Mouse (Mus musculus) stomach, postnatal 0 days (tissue): Measurements from ENCODE around the gene Sim2. TPM values are rescaled to one million over a fixed set of nuclear protein-coding genes. Genes with fewer than 3 reads are reported as not detected.

ENCODE experiments used
- ATAC-seq: fragments of 200-750 bp; cut with Nextera tagmentation; 2 replicates; pipeline ENCODE4 v1.8.0; 2017; ENCODE audit not compliant: low FRiP score, low TSS enrichment
- DNase-seq: peaks from one replicate; pipeline ENCODE4 v3.0.0-alpha.2; 2016; ENCODE audit warnings: low spot score
- H3K27ac ChIP-seq: fragments of 300-500 bp; sonication (generic); replicated peaks from 2 replicates; pipeline ENCODE4 v1.5.1; 2014; ENCODE audit warnings: mild to moderate bottlenecking, control low read depth
- H3K27me3 ChIP-seq: fragments of 300-500 bp; sonication (generic); 2 replicates; pipeline ENCODE4 v1.6.1; 2014; ENCODE audit warnings: low read length; ENCODE audit not compliant: control insufficient read depth, insufficient read depth
- H3K36me3 ChIP-seq: fragments of 300-500 bp; sonication (generic); 2 replicates; pipeline ENCODE4 v1.6.1; 2014; ENCODE audit warnings: low read length, mixed read lengths; ENCODE audit not compliant: control insufficient read depth, insufficient read depth
- H3K4me1 ChIP-seq: fragments of 300-500 bp; sonication (generic); replicated peaks from 2 replicates; pipeline ENCODE4 v1.6.1; 2014; ENCODE audit warnings: antibody characterized with exemption; ENCODE audit not compliant: control insufficient read depth, insufficient read depth
- H3K4me2 ChIP-seq: fragments of 300-500 bp; sonication (generic); replicated peaks from 2 replicates; pipeline ENCODE4 v1.6.1; 2014; ENCODE audit warnings: low read depth, mild to moderate bottlenecking, control low read depth, moderate library complexity
- H3K4me3 ChIP-seq: fragments of 300-500 bp; sonication (generic); 2 replicates; pipeline ENCODE4 v1.5.1; 2014; ENCODE audit warnings: low read depth, low read length, control low read depth
- H3K9ac ChIP-seq: fragments of 300-500 bp; sonication (generic); 2 replicates; pipeline ENCODE4 v1.6.1; 2014; ENCODE audit warnings: mild to moderate bottlenecking, low read length, control low read depth, mixed read lengths
- H3K9me3 ChIP-seq: fragments of 300-500 bp; sonication (generic); 2 replicates; pipeline ENCODE4 v1.6.1; 2016; ENCODE audit warnings: low read length; ENCODE audit not compliant: control insufficient read depth
- CTCF ChIP-seq: IDR thresholded peaks from 2 replicates; pipeline ENCODE4 v1.5.1; 2016; ENCODE audit warnings: antibody characterized with exemption, low read depth, mild to moderate bottlenecking, moderate library complexity
- EP300 ChIP-seq: optimal IDR thresholded peaks from 2 replicates; pipeline ENCODE3; 2016; ENCODE audit warnings: antibody characterized with exemption
- WGBS: fragments of 180-500 bp; shearing (Covaris S2); extraction: QIAGEN DNeasy Blood & Tissue Kit; methylation state at CpG from one replicate; pipeline ENCODE4 v1.1.7; 2014; 5-methylcytosine and 5-hydroxymethylcytosine counted together
- microRNA-seq: library from miRNA; unstranded; fragments of <30 nt; microRNA quantifications from one replicate; pipeline ENCODE4, GENCODE M21; 2016
- polyA plus RNA-seq: library from polyadenylated mRNA; unstranded; fragments of >200 nt; fragmentation: Nextera tagmentation; extraction: Ambion mirVana; gene quantifications from 2 replicates; pipeline ENCODE4 v1.2.1, GENCODE M21; 2015

Gene Sim2
- polyA plus RNA-seq, 1 experiment from 2014 or later = 0.17 TPM

DNA sequence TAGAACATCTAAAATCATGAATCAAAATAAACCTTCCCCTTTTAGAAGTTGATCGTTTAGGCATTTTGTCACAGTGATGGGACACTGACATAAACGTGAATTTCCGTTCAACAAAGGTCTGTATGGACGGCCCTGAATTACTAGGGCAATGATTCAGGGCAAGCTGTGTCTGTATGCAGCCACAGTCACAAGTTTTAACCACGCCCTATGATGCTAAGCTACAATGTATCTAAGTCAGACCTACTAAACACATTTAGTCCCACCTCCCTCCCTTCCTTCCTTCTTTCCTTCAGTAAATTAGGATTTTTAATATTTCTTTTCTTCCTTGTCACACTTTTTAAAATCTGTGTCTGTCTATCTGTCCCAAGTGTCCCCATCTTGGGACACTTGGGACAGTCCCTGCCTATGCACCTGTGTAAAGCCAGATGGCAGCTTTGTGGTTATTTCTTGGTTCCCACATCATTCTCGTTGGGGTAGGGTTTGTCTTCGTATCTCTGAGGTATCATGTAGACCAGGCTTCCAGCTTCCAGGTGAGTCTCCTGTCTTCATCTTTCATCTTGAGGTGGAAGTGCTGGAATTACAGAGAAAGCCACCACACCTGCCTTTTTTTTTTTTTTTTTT is 90.7 kb downstream of the Sim2 start:
- DNase-seq = no peak
- no peak for ATAC-seq
- no peaks in the 10 kb centered on the region for H3K36me3 ChIP-seq
- H3K9me3 ChIP-seq = no peaks in the 10 kb centered on the region
- H3K4me3 ChIP-seq = no peak overlapping the region
- no peak overlapping the region for H3K27ac ChIP-seq
- no peak overlapping the region for H3K4me2 ChIP-seq
- no peaks in the 10 kb centered on the region for H3K27me3 ChIP-seq
- H3K4me1 ChIP-seq = no peaks in the 10 kb centered on the region
- TF ChIP-seq EP300 = no peak
- TF ChIP-seq CTCF = no peak
- H3K9ac ChIP-seq = no peak overlapping the region
- WGBS = 76% methylated on average over 7 of the region's 7 CpGs

Small RNAs within 50 kb of the gene (microRNA-seq; reads per million reads assigned to microRNA genes)
- gene Gm23062 = not detected

Other genes with a start within 250 kb of the Sim2 start
- 18.9 and 19.8 TPM in 2 replicates for gene Chaf1b, start 201.0 kb upstream of the Sim2 start, polyA plus RNA-seq
- 0.10 TPM in 1 of 2 replicates, not detected in the other for gene Cldn14, start 76.1 kb upstream of the Sim2 start, polyA plus RNA-seq
- 7.0 TPM in 2 replicates for gene Hlcs, start 228.6 kb downstream of the Sim2 start, polyA plus RNA-seq
- 9.7 and 10.0 TPM in 2 replicates for gene Ripply3, start 243.5 kb downstream of the Sim2 start, polyA plus RNA-seq